Mouse (Mus musculus): Measurements from ENCODE around the gene Dnah1.

DNA sequence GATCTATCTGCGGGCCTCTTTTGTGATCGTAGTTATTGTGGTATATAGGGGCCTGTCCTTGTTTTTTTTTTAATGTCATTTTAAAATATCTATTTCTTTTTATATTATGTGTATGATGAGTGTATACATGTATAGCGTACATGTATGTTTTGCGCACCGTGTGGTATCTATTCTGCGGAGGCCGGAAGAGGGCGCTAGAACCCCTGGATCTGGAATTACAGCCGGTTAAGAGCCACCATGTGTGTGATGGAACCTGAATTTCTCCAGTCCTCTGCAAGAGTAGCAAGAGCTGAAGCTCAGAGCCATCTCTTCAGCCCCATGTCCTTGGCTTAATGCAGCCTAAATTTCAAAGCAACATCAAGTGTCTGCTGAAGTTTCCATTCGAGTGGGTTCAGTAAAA, 1.2 kb upstream of the Dnah1 start:
- TF ChIP-seq CTCF (IDR thresholded peaks at IDR 0.05; ENCODE audit: control insufficient read depth, insufficient read depth, low read length) (peak; percentile 39; the same call in 1 of the 2 replicates), POLR2A (IDR thresholded peaks at IDR 0.05; ENCODE audit: borderline replicate concordance, control insufficient read depth, low read depth, low read length) (no peak)

Data from bone marrow, adult 2 months (tissue).